Mouse (Mus musculus) spleen, postnatal 36 days (tissue): ENCODE results near the gene Vwde.

Experiments
- DNase-seq, 2 experiments: peaks; one replicate each; pipeline ENCODE4 v3.0.0; 2022; ENCODE audit warnings: low spot score in 2 of 2, mixed read lengths in 1 of 2

Vwde gene

DNA sequence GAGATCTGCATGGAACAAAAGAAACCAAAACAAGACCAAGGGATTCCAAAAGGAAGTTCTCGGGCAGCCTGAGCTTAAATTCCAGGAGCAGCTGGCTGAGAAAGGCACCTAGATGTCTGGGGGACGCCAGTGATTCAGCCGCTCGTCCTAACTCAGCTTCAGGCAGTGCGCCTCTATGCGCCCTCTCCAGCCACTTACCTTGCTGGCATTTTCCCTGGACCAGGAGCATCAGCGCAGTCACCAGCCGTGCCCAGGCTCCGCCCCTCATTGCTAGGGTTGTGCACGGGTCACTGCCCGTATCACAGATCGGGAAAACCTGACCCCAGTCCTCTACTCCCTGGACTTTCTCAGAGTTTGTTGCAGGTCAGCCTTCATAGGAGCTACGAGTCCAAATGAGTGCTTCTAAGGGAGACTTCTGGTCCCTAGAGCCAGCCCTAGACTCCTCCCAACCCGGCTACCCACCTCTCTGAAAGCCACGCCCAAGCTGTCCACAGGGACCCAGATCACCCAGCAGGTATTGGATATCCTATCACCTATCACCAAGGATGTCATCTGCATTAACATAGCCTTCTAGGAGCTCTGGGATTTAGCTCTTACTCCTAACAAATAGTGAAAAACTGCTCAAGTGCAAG is at the start of gene Vwde:
Gene Vwde, minus strand, starts transcription at position 370 of the 632 bp plus-strand sequence.
- no peak for DNase-seq

DNA sequence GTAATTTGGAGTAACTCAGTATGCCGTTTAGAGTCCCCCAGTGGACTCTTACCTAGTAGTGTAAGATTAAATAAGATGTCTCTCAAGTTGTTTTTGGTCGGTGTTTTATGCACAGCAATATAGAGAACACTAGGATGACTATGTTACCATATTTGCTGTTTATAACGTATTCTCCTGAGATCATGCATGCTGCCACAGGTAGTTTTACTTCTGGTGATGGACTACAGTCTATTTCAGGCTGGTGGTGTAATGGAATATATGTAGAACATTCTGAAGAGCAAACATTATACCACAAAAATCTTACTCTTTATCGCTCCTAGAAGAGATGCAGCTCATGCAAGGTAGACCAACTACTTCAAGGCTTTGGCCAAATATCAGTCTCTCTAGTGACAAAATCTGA is 30.6 kb upstream of the Vwde start:
- no peak for DNase-seq

DNA sequence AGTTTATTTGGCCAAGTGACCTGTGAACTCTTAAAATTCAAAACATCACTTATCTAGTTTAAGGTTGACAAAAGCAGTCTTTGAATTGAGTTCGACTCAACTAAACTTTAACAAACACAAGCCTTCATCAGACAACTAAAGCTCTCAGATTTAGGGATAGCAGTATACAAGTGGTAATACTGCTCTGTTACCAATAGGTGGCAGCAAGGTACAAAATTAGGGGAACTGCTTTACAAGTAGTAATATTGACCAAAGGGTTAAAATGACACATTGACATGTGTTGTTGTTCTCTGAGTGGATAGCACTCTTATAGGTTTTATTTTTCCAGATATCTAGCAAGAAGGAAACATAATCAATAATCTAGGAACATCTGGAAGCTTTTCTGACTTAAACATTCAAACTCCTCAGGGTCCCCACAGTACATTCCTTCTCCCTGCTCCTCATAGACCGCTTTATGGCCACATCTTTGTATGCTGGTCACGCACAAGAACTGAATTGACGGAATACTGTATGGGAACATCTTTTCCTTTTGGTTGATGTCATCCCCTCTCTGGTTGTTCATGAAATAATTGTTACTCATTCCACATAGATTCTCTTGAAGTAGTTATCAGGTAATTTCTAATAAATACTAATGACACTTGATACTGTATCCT is 23.7 kb upstream of the Vwde start:
- DNase-seq, result no peak

DNA sequence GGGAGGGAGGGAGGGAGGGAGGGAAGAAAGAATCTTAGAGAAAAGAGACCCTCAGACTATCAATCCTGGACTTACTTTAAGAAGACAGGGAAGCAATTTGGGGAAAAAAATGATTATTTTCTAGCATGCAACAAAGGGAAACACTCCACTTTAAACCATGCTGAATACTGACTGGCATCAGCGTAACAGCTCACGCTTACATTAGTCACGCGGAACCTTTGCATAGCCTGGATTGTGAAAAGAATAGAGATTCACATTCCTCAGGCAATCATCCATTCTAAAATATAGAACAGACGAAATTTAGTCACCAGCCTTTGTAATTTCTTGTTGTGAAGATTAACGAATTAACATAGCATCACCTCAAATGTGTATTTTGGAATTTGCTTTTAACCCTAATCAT is 18.6 kb downstream of the Vwde start:
- DNase-seq, result no peak

DNA sequence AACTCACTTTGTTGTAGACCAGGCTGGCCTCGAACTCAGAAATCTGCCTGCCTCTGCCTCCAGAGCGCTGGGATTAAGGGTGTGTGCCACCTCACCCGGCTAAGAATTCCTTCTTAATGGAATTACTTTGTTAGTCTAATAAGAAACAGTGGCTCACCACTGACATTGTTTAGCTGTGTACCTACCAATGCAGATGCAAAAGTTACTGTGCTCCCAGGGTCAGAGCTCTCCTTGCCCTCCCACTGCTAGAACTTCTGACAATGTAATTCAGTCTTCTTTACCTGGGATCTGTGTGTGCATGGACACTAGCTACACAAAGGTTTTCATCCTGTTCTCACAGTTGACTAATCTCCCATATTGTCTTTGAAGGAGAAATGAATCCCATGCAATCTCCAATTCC is 27.3 kb downstream of the Vwde start:
- DNase-seq, result no peak

DNA sequence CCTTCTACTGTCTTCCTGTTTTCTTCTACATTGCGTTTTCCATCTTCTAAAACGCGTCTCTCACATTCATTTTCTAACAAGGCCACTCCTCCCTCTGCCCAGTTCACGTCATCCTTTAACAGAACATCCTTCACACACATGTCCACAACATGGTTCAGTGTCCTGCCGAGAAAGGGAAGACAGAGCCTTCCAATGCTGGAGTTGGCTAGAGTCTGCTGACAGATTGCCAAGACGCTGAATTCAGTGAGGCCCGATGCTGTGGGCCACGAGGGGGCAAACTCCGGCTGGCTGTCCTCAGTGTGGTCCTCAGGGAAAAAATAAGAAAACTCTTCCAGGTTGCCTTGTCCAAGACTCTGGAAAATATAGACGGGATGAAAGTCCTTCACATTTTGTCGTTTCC is 37.9 kb downstream of the Vwde start:
- no peak for DNase-seq

DNA sequence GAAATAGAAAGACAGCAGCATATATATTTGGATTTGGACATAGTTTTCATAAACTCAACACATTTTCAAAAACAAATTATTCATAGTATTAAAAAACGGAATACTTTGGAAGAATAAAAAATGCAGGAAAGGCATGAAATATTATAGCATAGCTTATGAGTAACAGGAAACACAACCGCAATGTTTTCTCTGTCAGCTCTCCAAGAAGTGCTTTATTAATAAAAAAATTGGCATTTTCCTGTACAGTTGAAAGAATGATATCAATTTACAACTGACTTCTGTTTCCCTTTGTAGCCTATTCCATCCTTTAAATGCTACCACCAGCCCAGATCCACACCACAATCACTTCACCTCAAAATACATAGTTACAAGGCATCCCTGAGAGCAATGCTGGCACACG is 44.7 kb downstream of the Vwde start:
- no peak for DNase-seq

DNA sequence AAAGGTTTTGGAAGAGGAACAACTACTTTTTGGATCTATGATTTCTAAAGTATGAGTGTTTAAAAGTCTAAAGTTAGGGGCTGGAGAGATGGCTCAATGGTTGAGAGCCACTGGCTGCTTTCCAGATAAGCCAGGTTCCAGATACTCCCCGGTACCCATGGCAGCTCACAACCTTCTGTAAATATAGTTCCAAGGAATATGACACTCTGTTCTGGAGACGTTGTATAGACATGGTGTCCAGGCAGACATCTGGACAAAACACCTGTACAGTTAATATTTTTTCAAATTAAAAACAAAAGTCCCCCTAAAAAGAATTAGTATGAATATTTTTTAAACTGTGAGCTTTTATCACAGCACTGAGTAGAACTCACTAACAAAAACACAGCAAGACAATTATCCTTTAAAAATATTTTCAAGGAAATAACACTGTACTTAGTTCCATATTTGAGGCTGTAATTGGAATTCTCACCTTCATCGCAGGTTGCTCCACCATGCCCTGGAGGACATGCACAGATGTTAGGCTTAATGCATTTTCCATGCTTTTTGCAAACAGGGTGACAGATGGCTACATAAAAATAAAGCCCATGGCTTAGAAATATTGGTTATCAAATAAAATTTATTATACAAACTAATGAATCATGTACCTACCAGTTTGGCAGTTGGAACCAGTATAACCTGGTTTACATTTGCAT is 55.2 kb downstream of the Vwde start:
- no peak for DNase-seq

DNA sequence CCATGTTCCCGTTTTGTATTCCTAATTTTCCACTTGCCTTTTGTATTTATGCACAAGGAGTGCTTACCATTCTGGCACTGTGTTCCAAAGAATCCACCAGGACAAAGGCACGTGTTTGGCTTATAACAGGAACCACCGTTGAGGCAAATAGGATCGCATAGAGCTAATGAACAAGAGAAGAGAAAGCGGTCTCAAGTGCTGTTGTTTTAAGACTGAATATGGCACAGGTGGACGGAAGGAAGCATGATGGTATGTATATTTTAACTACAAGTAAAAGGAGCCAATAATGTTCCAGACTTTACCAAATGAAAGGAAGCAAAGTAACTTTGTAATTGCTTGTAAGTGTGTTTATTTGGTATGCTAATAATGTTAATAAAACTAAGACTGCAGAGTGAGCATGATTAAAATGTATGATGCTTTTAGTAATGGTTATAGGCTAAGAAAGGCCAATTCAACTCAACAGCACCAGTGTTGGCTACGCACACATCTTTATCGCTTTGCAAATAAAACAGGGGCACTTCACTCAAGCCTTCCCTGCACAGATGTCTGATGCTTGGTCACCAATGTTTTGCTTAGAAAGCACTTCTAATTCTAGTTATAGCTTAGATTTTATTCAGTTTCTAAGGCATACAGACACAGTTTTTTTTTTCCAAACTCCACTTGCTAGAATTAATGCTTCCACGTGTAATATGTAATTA is 58.4 kb downstream of the Vwde start:
- DNase-seq, result no peak

DNA sequence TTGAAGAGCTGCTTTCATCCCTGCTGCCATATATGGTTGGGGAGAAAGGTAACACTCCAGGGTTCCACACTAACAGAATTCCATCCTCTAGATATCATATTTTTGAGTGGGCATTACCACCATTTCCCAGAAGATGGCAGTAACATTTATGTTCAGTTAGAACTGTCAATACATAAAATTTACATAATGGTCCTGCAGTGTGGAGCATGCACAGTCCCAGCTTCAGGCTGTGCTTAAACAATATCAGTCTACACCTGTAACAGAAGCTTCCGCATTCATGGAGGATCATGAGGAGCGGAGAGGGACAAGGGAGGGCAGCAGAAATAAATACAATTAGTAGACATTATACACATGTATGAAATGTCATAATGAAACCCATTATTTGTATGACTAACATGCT is 65.3 kb downstream of the Vwde start:
- DNase-seq, result no peak

DNA sequence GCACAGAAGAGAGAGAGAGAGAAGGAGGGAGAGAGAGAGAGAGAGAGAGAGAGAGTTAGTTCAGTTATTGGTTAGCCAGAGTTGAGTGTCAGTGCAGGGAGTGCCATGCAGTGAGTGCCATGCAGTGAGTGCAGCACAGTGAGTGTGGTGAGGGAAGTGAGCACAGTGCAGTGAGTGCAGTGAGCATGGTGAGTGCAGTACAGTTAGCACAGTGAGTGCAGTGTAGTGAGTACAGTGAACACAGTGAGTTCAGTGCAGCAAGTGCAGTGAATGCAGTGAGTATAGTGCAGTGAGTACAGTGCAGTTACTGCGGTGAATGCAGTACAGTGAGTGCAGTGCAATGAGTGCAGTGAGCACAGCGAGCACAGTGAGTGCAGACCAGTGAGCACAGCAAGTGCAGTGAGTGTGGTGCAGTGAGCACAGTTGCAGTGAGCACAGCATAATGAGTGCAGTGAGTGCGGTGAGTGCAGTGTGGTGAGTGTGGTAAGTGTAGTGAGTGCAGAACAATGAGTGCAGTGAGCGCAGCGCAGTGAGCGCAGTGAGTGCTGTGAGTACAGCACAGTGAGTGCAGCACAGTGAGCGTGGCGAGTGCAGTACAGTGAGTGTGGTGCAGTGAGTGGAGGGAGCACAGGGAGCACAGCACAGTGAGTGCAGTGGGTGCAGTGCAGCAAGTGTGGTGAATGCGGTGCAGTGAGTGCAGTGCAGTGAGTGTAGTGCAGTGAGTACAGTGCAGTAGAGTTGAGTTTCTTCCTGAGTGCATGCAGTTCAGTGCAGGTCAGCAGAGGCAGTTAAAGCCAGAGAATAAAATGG is 70.7 kb downstream of the Vwde start:
- no peak for DNase-seq

DNA sequence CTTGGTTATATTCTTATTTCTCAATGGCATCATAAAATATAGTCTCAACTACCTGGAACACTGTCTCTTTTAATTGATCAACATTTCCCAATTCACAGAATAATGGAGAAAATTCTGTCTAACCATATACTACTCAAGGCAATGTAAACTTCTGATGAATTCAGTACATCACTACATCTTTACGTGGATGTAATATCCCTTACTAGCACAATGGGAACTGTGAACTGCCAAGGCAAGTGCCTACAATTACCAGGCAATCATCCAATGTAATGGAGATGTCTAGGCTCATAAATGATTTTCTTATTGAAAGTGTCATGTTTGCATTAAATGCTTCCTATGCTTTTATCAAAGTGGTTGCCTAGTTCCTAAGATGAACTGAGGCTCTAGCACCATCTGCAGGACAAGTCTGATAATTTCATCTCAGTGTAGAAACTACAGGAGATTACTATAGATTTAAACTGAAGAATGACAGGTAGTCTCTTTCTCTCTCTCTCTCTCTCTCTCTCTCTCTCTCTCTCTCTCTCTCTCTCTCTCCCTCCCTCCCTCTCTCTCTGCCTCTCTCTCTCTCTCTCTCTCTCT is 72.6 kb downstream of the Vwde start:
- DNase-seq, result no peak

DNA sequence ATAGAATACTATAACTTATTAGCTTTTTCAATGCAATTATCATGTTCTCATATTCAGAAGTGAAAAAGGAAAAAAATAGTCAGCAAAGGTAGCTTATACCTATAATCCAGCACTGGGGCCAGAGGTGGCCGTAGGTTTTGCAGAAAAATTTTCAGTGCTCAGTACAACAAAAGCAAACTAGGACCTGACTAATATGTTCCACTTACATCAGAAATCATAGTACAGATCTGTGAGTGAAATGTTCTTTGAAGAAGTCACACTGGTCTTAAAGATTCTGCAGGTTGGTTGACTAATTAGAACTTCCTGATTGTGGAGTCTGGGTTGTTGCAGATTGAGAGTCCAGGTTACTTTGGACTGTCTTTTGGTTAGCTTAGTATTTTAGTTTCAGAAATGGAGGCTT is 87.5 kb downstream of the Vwde start:
- no peak for DNase-seq

DNA sequence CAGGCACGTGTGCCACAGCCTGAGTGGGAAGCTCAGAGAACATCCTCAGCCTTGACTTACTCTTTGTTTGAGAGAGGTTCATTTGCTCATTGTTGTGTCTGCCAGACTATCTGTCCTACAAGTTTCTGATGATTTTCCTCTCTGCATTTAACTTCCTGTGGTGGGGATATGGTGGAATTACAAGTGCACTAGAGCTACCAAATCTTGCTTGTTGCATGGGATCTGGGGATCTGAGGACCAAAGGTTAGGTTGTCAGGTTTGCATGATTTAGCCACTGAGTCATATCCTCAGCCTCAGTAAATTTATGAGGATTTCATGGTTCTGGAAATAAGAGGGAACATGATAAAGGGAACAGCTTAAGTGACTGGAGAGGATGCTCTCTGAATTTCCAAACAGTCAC is 116.1 kb downstream of the Vwde start:
- DNase-seq, result no peak
